In the genomic region with DNA sequence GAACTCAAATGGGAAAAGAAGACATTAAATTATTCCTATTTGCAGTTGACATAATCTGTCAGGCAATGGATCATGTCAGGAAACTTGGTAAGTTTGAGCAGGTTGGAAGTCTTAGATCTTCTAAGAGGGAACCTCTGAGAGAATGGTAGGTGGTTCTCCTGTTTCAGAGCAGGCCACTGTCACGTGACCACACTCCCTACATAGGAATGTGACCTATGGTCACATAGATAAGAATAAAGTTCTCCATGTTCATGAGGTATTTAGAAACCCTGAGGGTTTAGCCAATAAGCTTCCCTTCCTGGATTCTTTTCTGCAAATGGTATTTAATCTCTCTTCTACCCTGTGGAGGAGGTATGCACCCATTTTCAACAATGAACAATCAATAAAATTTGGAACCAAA, we compare ENCODE assay signal across 15 mouse cellular contexts.
"Had no signal": no experiment of that assay in that cellular context is flagged by ENCODE, and none has a peak within 500 bp of the region (broad histone marks: within the 10 kb centered on the region; RNA-seq: fewer than 3 reads in every experiment).

No protein-coding gene starts in this region.

- H3K27ac ChIP-seq: layer of hippocampus, adult 2 months; limb, embryonic 10.5 days; midbrain, embryonic 10.5 days; neural tube, embryonic 12.5 days had no signal

- DNase-seq: kidney, adult 18-20 months; kidney, postnatal 10 days; kidney, postnatal 4 days; lung, embryonic 14.5 days; lung, postnatal 10 days; lung, postnatal 4 days; midbrain, embryonic 14.5 days; retina, postnatal 1 day; right cerebral cortex, postnatal 14 days; thymus, postnatal 36 days had no signal

- H3K36me3 ChIP-seq: limb, embryonic 10.5 days; midbrain, embryonic 10.5 days; neural tube, embryonic 12.5 days had no signal

- H3K9me3 ChIP-seq: limb, embryonic 10.5 days; midbrain, embryonic 10.5 days; neural tube, embryonic 12.5 days had no signal

- H3K4me2 ChIP-seq: liver, embryonic 11.5 days; lung, embryonic 14.5 days; neural tube, embryonic 12.5 days had no signal

- H3K4me3 ChIP-seq: layer of hippocampus, adult 2 months; limb, embryonic 10.5 days; midbrain, embryonic 10.5 days; neural tube, embryonic 12.5 days had no signal

- H3K4me1 ChIP-seq: limb, embryonic 10.5 days; midbrain, embryonic 10.5 days; neural tube, embryonic 12.5 days had no signal

- H3K27me3 ChIP-seq: neural tube, embryonic 12.5 days had no signal

- H3K9ac ChIP-seq: lung, embryonic 14.5 days; neural tube, embryonic 12.5 days had no signal
